Mouse (Mus musculus) liver, adult 2 months (tissue): ENCODE measurements around the gene Dmac2. TPM values are rescaled to one million over a fixed set of nuclear protein-coding genes. Genes with fewer than 3 reads are reported as not detected.

ENCODE experiments used
- DNase-seq: peaks from one replicate; pipeline ENCODE4 v3.0.0-alpha.2; 2011; ENCODE audit warnings: low read depth, low spot score; ENCODE audit errors: extremely low read depth
- H3K27ac ChIP-seq: fragments of 200-500 bp; replicated peaks from 2 replicates; pipeline ENCODE4 v1.5.1; 2012; ENCODE audit warnings: low read depth, mild to moderate bottlenecking, control low read depth, inconsistent platforms, low read length; ENCODE audit not compliant: insufficient read depth
- H3K27me3 ChIP-seq: fragments of 200-500 bp; 2 replicates; pipeline ENCODE4 v1.6.1; 2012; ENCODE audit warnings: mild to moderate bottlenecking, moderate library complexity, low read length, inconsistent platforms; ENCODE audit not compliant: control insufficient read depth, insufficient read depth
- H3K36me3 ChIP-seq: fragments of 200-500 bp; 2 replicates; pipeline ENCODE4 v1.6.1; 2012; ENCODE audit warnings: low read length, inconsistent platforms; ENCODE audit not compliant: control insufficient read depth, insufficient read depth
- H3K4me1 ChIP-seq: fragments of 200-500 bp; 2 replicates; pipeline ENCODE4 v1.6.1; 2011; ENCODE audit warnings: low read length; ENCODE audit not compliant: control insufficient read depth, insufficient read depth
- H3K4me3 ChIP-seq: fragments of 200-500 bp; 2 replicates; pipeline ENCODE4 v1.5.1; 2011; ENCODE audit warnings: low read depth, mild to moderate bottlenecking, control low read depth, low read length, moderate library complexity; ENCODE audit not compliant: insufficient read depth
- H3K79me2 ChIP-seq: fragments of 200-500 bp; 2 replicates; pipeline ENCODE4 v1.6.1; 2012; ENCODE audit warnings: inconsistent platforms, mild to moderate bottlenecking, low read length, moderate library complexity; ENCODE audit not compliant: control insufficient read depth, insufficient read depth
- H3K9ac ChIP-seq: fragments of 200-500 bp; 2 replicates; pipeline ENCODE4 v1.6.1; 2012; ENCODE audit warnings: low read depth, mild to moderate bottlenecking, control low read depth, inconsistent platforms, low read length
- CTCF ChIP-seq: fragments of 200-500 bp; IDR thresholded peaks from 2 replicates; pipeline ENCODE4 v1.5.1; 2011; ENCODE audit warnings: low read depth, low read length, control low read depth
- POLR2A ChIP-seq: fragments of 200-500 bp; IDR thresholded peaks from 2 replicates; pipeline ENCODE4 v1.6.1; 2011; ENCODE audit warnings: low read length, control low read depth; ENCODE audit not compliant: insufficient read depth; ENCODE audit errors: extremely low read depth
- WGBS: fragments of 180-500 bp; shearing (Covaris S2); methylation state at CpG from one replicate; pipeline ENCODE4 v1.1.7; 2018; 5-methylcytosine and 5-hydroxymethylcytosine counted together
- polyA plus RNA-seq: library from polyadenylated mRNA; depleted of rRNA; stranded (reverse); fragments of >200 nt; gene quantifications from 2 replicates; pipeline ENCODE4 v1.2.3, GENCODE M21; 2012
- total RNA-seq: library from RNA; depleted of rRNA; stranded (reverse); fragments of >200 nt; gene quantifications from 2 replicates; pipeline ENCODE4 v1.2.3, GENCODE M21; 2014

Dmac2 gene
- total and polyA plus RNA-seq, 2 experiments = 40.7 to 64.0 TPM

GRCm38 (mm10) chr7:25611501-25611900 is 7.7 kb upstream of the Dmac2 start:
- Histone ChIP-seq H3K79me2 (no peaks in the 10 kb centered on the region), H3K27ac (no peak overlapping the region), H3K4me1 (no peaks in the 10 kb centered on the region), H3K27me3 (no peaks in the 10 kb centered on the region), H3K4me3 (no peak overlapping the region), H3K36me3 (no peaks in the 10 kb centered on the region), H3K9ac (no peak overlapping the region)
- DNase-seq = no peak
- WGBS = 40% methylated on average over 7 of the region's 7 CpGs
- TF ChIP-seq CTCF (no peak), POLR2A (no peak)

- Histone ChIP-seq H3K27ac (no peak overlapping the region), H3K36me3 (no peaks in the 10 kb centered on the region), H3K9ac (no peak overlapping the region), H3K4me1 (no peaks in the 10 kb centered on the region), H3K79me2 (no peaks in the 10 kb centered on the region), H3K4me3 (no peak overlapping the region), H3K27me3 (no peaks in the 10 kb centered on the region)
- DNase-seq = no peak
- WGBS = 96% methylated on average over 5 of the region's 5 CpGs
- TF ChIP-seq POLR2A = no peak
- no peak for TF ChIP-seq CTCF
These were observed 5.1 kb upstream of the Dmac2 start for GRCm38 (mm10) chr7:25614086-25614485.

- Histone ChIP-seq H3K9ac (no peak overlapping the region), H3K4me3 (no peak overlapping the region), H3K4me1 (peaks cover 2% of the 10 kb centered on the region; the same call in 1 of the 2 replicates), H3K36me3 (no peaks in the 10 kb centered on the region), H3K27me3 (no peaks in the 10 kb centered on the region), H3K79me2 (no peaks in the 10 kb centered on the region), H3K27ac (no peak overlapping the region)
- TF ChIP-seq POLR2A = no peak
- no peak for DNase-seq
- 83% methylated on average over 21 of the region's 21 CpGs for WGBS
These were observed 4.1 kb upstream of the Dmac2 start for GRCm38 (mm10) chr7:25614831-25615705.

- H3K36me3 ChIP-seq = no peaks in the 10 kb centered on the region
- no peaks in the 10 kb centered on the region for H3K79me2 ChIP-seq
- no peaks in the 10 kb centered on the region for H3K27me3 ChIP-seq
- 52% methylated on average over 5 of the region's 5 CpGs for WGBS
- no peak within 1 kb of the TSS for H3K9ac ChIP-seq
- H3K4me3 ChIP-seq = no peak within 1 kb of the TSS
- no peak within 1 kb of the TSS for H3K27ac ChIP-seq
- no peak for DNase-seq
- TF ChIP-seq POLR2A = no peak
- no peak for TF ChIP-seq CTCF
- H3K4me1 ChIP-seq = peaks cover 5% of the 10 kb centered on the region; the same call in 1 of the 2 replicates
These were observed 3.6 kb upstream of the Dmac2 start, which contains the start of gene Erich4 for GRCm38 (mm10) chr7:25615706-25616011. TSS of gene Erich4 (minus strand) at chr7:25615892.

GRCm38 (mm10) chr7:25617376-25618160 is 1.6 kb upstream of the Dmac2 start:
- H3K79me2 ChIP-seq = no peaks in the 10 kb centered on the region
- H3K4me3 ChIP-seq = no peak overlapping the region
- no peak overlapping the region for H3K9ac ChIP-seq
- WGBS = 89% methylated on average over 10 of the region's 10 CpGs
- H3K27ac ChIP-seq = no peak overlapping the region
- H3K27me3 ChIP-seq = no peaks in the 10 kb centered on the region
- H3K36me3 ChIP-seq = peaks cover 4% of the 10 kb centered on the region
- DNase-seq = no peak
- TF ChIP-seq CTCF (no peak), POLR2A (no peak)
- peaks cover 5% of the 10 kb centered on the region; the same call in 1 of the 2 replicates for H3K4me1 ChIP-seq

GRCm38 (mm10) chr7:25619722-25619991 is 443 bp downstream of the Dmac2 start:
- H3K27ac ChIP-seq = peak overlapping the region; percentile 88
- peaks cover 4% of the 10 kb centered on the region for H3K36me3 ChIP-seq
- WGBS = 10% methylated on average over 5 of the region's 5 CpGs
- peaks cover 5% of the 10 kb centered on the region; the same call in 1 of the 2 replicates for H3K4me1 ChIP-seq
- H3K9ac ChIP-seq = peak overlapping the region; percentile 73
- peak; percentile 76 for DNase-seq
- H3K79me2 ChIP-seq = no peaks in the 10 kb centered on the region
- TF ChIP-seq CTCF (no peak), POLR2A (no peak)
- peak overlapping the region; percentile 87 for H3K4me3 ChIP-seq
- H3K27me3 ChIP-seq = no peaks in the 10 kb centered on the region
